Mouse (Mus musculus) testis, adult 2 months (tissue): ENCODE data around the gene Ero1lb. TPM values are rescaled to one million over a fixed set of nuclear protein-coding genes. Genes with fewer than 3 reads are reported as not detected.
"Not testable (repeated sequence)": the region's sequence is repeated elsewhere in the genome, so short reads cannot be mapped to it uniquely, and the experiment has no call there.

ENCODE experiments used
- H3K27ac ChIP-seq: fragments of 200-500 bp; 2 replicates; pipeline ENCODE4 v1.5.1; 2012; ENCODE audit warnings: low read depth, low read length; ENCODE audit not compliant: control insufficient read depth, insufficient read depth
- H3K27me3 ChIP-seq: fragments of 200-500 bp; 2 replicates; pipeline ENCODE4 v1.6.1; 2012; ENCODE audit warnings: mild to moderate bottlenecking, low read length, moderate library complexity; ENCODE audit not compliant: control insufficient read depth, insufficient read depth
- H3K36me3 ChIP-seq: fragments of 200-500 bp; 2 replicates; pipeline ENCODE4 v1.6.1; 2012; ENCODE audit warnings: mild to moderate bottlenecking, low read length; ENCODE audit not compliant: control insufficient read depth, insufficient read depth
- H3K4me1 ChIP-seq: fragments of 200-500 bp; 2 replicates; pipeline ENCODE4 v1.6.1; 2012; ENCODE audit warnings: low read length; ENCODE audit not compliant: control insufficient read depth, insufficient read depth
- H3K4me3 ChIP-seq: fragments of 200-500 bp; 2 replicates; pipeline ENCODE4 v1.5.1; 2012; ENCODE audit warnings: low read depth, mild to moderate bottlenecking, low read length, moderate library complexity, mixed read lengths; ENCODE audit not compliant: control insufficient read depth
- polyA plus RNA-seq: library from polyadenylated mRNA; depleted of rRNA; stranded (reverse); fragments of >200 nt; gene quantifications from 2 replicates; pipeline ENCODE4 v1.2.3, GENCODE M21; 2012; rRNA removed

Ero1lb gene
- polyA plus RNA-seq, 1 experiment: 50.6 TPM

DNA sequence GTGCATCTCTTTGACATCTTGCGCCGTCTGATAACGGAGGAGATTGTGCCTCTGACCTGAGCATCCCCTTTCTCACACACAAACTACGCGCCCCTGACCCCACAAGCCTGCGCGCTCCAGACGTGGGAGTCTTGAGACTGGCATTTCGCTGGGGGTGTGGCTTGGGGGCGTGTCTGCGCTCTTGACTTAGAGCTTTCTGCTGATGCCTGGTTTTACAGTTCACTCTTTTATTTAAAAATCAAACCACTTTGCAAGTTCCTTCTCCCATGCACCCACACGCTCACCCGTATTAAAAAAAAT lies 85.2 kb downstream of the Ero1lb start:
- H3K27ac ChIP-seq, H3K36me3 ChIP-seq, H3K27me3 ChIP-seq: not testable (repeated sequence)

More for the DNA sequence above, 85.2 kb downstream of the Ero1lb start:
- peak overlapping the region; percentile 45 for H3K4me3 ChIP-seq
- not testable (repeated sequence) for H3K4me1 ChIP-seq

Other genes with a start within 250 kb of the Ero1lb start
- 5.0 and 6.5 TPM in 2 replicates for gene Actn2, start 225.1 kb upstream of the Ero1lb start, polyA plus RNA-seq
- gene Heatr1, start 170.8 kb upstream of the Ero1lb start, polyA plus RNA-seq: 20.1 and 20.8 TPM in 2 replicates
- gene Lgals8, start 100.9 kb upstream of the Ero1lb start, polyA plus RNA-seq: 114 and 115 TPM in 2 replicates
- gene Edaradd, start 45.4 kb upstream of the Ero1lb start, polyA plus RNA-seq: 0.19 and 0.25 TPM in 2 replicates
- not detected in 2 replicates for gene Prl2c3, start 234.2 kb downstream of the Ero1lb start, polyA plus RNA-seq